Mouse (Mus musculus): ENCODE data around the gene Gm5346. TPM values are rescaled to one million over a fixed set of nuclear protein-coding genes. Genes with fewer than 3 reads are reported as not detected.

Gm5346 gene
- not detected in 2 replicates for polyA plus RNA-seq (2012; rRNA removed; ENCODE audit: low replicate concordance)

DNA sequence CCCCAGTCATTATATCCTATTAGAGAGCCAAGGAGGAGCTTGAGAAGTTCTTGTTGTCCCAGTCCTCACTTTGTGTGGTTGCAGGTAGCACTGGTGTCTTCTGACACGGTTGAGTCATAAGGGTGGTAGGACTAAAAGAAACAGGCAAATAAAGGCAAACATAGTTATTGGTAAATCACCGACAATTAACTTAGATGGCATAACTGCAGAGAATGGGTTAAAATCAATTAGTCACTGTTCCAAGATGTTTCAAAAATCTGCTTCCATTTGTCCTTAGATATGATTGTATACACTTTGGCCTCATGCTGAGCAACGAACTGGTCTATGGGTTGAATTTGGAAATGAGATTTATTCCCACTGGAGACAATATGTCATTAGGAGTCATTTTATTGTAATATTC, at the start of gene Gm5346:
Gene Gm5346, minus strand, starts transcription at position 101 of the 400 bp plus-strand sequence.

DNA sequence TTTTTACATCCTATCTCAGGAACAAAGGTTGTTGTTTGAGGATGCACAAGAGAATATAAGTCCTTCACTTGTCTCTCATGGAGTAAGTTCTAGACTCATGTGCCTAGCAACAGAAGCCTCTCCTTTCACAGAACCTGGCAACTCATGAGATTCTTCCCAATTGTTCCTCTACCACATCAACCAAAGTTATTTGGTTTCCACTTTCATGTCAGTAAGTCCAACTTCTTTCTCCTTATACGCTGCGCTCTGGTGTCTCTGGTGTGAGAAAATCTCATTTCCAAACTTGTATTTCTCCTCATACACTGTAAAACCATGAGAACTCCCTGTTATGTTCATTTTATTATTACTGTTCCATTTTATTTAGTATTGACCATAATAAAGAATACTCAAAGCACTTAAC, 50.5 kb downstream of the Gm5346 start, which contains the start of gene Adam26a:
Gene Adam26a, minus strand, starts transcription at position 101 of the 400 bp plus-strand sequence.

Other genes starting within 250 kb of the Gm5346 start
- not detected in 2 replicates for gene Adam26b, start 99.2 kb downstream of the Gm5346 start, polyA plus RNA-seq (2012; rRNA removed; ENCODE audit: low replicate concordance)
- gene Adam26a, start 50.6 kb downstream of the Gm5346 start, polyA plus RNA-seq (2012; rRNA removed; ENCODE audit: low replicate concordance) = not detected in 2 replicates
- not detected in 2 replicates for gene Adam34, start 82.8 kb upstream of the Gm5346 start, polyA plus RNA-seq (2012; rRNA removed; ENCODE audit: low replicate concordance)